Mouse (Mus musculus): ENCODE results near the gene Gkap1. TPM values are rescaled to one million over a fixed set of nuclear protein-coding genes. Genes with fewer than 3 reads are reported as not detected.

The Gkap1 gene
- polyA plus RNA-seq, 1 experiment from 2014 or later = 22.5 TPM

- DNase-seq (ENCODE audit: low spot score) = peak; percentile 83
- Histone ChIP-seq H3K27ac (ENCODE audit: low read length) (peak overlapping the region; percentile 69), H3K4me3 (ENCODE audit: low read depth, low read length) (peak overlapping the region; percentile 88), H3K27me3 (replicated peaks; ENCODE audit: insufficient read depth, low read length) (no peaks in the 10 kb centered on the region), H3K36me3 (ENCODE audit: insufficient read depth, low read length) (no peaks in the 10 kb centered on the region), H3K9me3 (ENCODE audit: low read length) (no peaks in the 10 kb centered on the region), H3K9ac (replicated peaks; ENCODE audit: low read depth) (peak overlapping the region; percentile 68), H3K4me1 (ENCODE audit: insufficient read depth, low read depth, low read length) (peaks cover 3% of the 10 kb centered on the region; the same call in 1 of the 2 replicates), H3K4me2 (replicated peaks; ENCODE audit: low read depth, low read length) (peak overlapping the region; percentile 91)
- ATAC-seq = peak; percentile 91
- TF ChIP-seq CTCF (IDR thresholded peaks at IDR 0.05) (no peak), EP300 (IDR thresholded peaks at IDR 0.05) (no peak)
- WGBS = under 1% methylated on average over 54 of the region's 84 CpGs
These were observed 1.1 kb downstream of the Gkap1 start for GRCm38 (mm10) chr13:58274259-58274991.

GRCm38 (mm10) chr13:58273411-58274258, 1.9 kb downstream of the Gkap1 start:
- Histone ChIP-seq H3K4me3 (ENCODE audit: low read depth, low read length) (peak overlapping the region; percentile 88), H3K27ac (ENCODE audit: low read length) (peak overlapping the region; percentile 69), H3K9me3 (ENCODE audit: low read length) (no peaks in the 10 kb centered on the region), H3K4me1 (ENCODE audit: insufficient read depth, low read depth, low read length) (peaks cover 3% of the 10 kb centered on the region; the same call in 1 of the 2 replicates), H3K36me3 (ENCODE audit: insufficient read depth, low read length) (no peaks in the 10 kb centered on the region), H3K27me3 (replicated peaks; ENCODE audit: insufficient read depth, low read length) (no peaks in the 10 kb centered on the region), H3K4me2 (replicated peaks; ENCODE audit: low read depth, low read length) (peak overlapping the region; percentile 91), H3K9ac (replicated peaks; ENCODE audit: low read depth) (peak overlapping the region; percentile 68)
- no peak for TF ChIP-seq EP300 (IDR thresholded peaks at IDR 0.05)
- TF ChIP-seq CTCF (IDR thresholded peaks at IDR 0.05) = no peak
- WGBS = under 1% methylated on average over 47 of the region's 115 CpGs
- DNase-seq (ENCODE audit: low spot score) (peak; percentile 74), ATAC-seq (peak; percentile 76)

DNA sequence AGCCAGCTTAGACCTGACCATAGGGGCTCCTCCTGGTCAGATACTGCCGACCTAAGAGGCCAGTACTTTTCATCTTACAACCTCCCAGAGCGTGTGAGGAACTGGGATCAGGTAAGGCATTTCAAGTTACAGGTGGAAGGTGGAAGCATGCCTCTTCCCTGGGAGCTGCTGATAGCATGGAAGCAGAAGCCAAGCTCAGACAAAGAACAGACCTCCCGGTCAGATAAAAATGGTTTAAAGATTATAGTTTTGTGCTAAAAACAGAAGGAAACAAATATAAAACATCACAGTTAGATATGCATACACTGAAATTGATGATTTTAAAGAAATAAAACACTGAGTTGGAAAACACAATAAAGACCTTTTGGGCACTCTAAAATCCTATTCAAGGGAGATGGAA, 8.6 kb downstream of the Gkap1 start:
- H3K27me3 ChIP-seq (replicated peaks; ENCODE audit: insufficient read depth, low read length) = no peaks in the 10 kb centered on the region
- no peak overlapping the region for H3K9ac ChIP-seq (replicated peaks; ENCODE audit: low read depth)
- DNase-seq (ENCODE audit: low spot score) (no peak), ATAC-seq (no peak)
- H3K4me2 ChIP-seq (replicated peaks; ENCODE audit: low read depth, low read length) = no peak overlapping the region
- no peak overlapping the region for H3K4me3 ChIP-seq (ENCODE audit: low read depth, low read length)
- no peaks in the 10 kb centered on the region for H3K9me3 ChIP-seq (ENCODE audit: low read length)
- no peaks in the 10 kb centered on the region for H3K4me1 ChIP-seq (ENCODE audit: insufficient read depth, low read depth, low read length)
- 68% methylated on average over 3 of the region's 3 CpGs for WGBS
- H3K36me3 ChIP-seq (ENCODE audit: insufficient read depth, low read length) = no peaks in the 10 kb centered on the region
- H3K27ac ChIP-seq (ENCODE audit: low read length) = no peak overlapping the region
- TF ChIP-seq CTCF (IDR thresholded peaks at IDR 0.05) = no peak
- no peak for TF ChIP-seq EP300 (IDR thresholded peaks at IDR 0.05)

DNA sequence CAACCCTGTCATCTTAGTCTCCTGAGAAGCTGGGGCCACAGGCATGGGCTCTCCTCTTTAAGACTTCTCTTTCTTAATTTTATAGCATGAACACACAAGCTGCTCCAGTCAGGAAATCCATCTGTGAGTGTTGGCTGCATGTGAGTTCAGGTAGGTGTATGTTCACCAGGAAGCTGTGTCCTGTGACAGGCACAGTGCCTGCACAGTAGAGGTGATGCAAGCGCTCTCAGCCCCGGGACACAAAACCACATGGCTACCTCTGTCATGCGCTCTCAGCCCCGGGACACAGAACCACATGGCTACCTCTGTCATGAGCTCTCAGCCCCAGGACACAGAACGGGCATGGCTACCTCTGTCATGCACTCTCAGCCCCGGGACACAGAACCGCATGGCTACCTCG, 12.0 kb downstream of the Gkap1 start:
- DNase-seq (ENCODE audit: low spot score) = no peak

DNA sequence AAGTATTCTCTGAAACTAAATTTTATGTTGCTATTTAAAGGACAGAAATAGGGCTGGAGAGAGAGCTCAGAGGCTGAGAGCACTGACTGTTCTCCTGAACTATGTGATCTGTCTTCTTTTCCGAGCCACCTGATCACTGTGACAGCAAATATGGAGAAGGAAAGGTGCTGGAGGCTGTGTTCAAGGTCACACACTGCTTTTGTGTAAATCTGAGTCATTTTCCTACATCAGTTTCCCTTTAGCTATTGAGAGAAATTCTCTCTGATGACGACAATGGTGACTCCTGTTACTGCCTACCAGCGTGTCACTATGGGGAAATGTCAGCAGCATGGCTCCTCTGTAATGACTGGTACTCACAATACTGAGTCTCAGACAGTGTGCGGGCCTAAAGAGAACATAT, 13.8 kb downstream of the Gkap1 start:
- no peak overlapping the region for H3K4me2 ChIP-seq (replicated peaks; ENCODE audit: low read depth, low read length)
- TF ChIP-seq EP300 (IDR thresholded peaks at IDR 0.05) = no peak
- TF ChIP-seq CTCF (IDR thresholded peaks at IDR 0.05) = no peak
- WGBS = 76% methylated on average over 4 of the region's 4 CpGs
- H3K36me3 ChIP-seq (ENCODE audit: insufficient read depth, low read length) = 0 out of 2 replicates have a peak, but pooled peaks cover 5% of the 10 kb centered on the region
- H3K9ac ChIP-seq (replicated peaks; ENCODE audit: low read depth) = no peak overlapping the region
- H3K9me3 ChIP-seq (ENCODE audit: low read length) = no peaks in the 10 kb centered on the region
- no peaks in the 10 kb centered on the region for H3K27me3 ChIP-seq (replicated peaks; ENCODE audit: insufficient read depth, low read length)
- no peaks in the 10 kb centered on the region for H3K4me1 ChIP-seq (ENCODE audit: insufficient read depth, low read depth, low read length)
- DNase-seq (ENCODE audit: low spot score) (no peak), ATAC-seq (no peak)
- no peak overlapping the region for H3K27ac ChIP-seq (ENCODE audit: low read length)
- H3K4me3 ChIP-seq (ENCODE audit: low read depth, low read length) = no peak overlapping the region

More for the DNA sequence above, 12.0 kb downstream of the Gkap1 start:
- H3K27me3 ChIP-seq (replicated peaks; ENCODE audit: insufficient read depth, low read length) = no peaks in the 10 kb centered on the region
- H3K9me3 ChIP-seq (ENCODE audit: low read length) = no peaks in the 10 kb centered on the region
- no peak overlapping the region for H3K9ac ChIP-seq (replicated peaks; ENCODE audit: low read depth)
- ATAC-seq = no peak
- no peak overlapping the region for H3K4me3 ChIP-seq (ENCODE audit: low read depth, low read length)
- H3K27ac ChIP-seq (ENCODE audit: low read length) = no peak overlapping the region
- TF ChIP-seq EP300 (IDR thresholded peaks at IDR 0.05) = no peak
- TF ChIP-seq CTCF (IDR thresholded peaks at IDR 0.05) = no peak
- H3K4me2 ChIP-seq (replicated peaks; ENCODE audit: low read depth, low read length) = no peak overlapping the region
- WGBS = 80% methylated on average over 8 of the region's 8 CpGs
- 0 out of 2 replicates have a peak, but pooled peaks cover 5% of the 10 kb centered on the region for H3K36me3 ChIP-seq (ENCODE audit: insufficient read depth, low read length)
- no peaks in the 10 kb centered on the region for H3K4me1 ChIP-seq (ENCODE audit: insufficient read depth, low read depth, low read length)

DNA sequence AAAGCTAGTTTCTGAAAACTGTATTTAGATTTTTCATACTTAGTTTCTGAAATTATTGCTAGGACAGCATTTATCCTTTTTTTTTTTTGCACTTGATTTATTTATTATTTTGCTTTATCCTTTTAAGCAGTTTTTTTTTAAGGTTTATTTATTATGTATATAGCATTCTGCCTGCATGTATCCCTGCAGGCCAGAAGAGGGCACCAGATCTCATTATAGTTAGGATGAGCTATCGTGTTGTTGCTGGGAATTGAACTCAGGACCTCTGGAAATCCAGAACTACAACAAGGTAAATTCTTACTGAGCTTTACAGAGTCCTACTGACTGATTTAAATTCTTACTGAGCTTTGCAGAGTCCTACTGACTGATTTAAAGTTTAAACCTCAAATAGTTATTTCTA, 22.2 kb downstream of the Gkap1 start:
- ATAC-seq (no peak), DNase-seq (ENCODE audit: low spot score) (no peak)
- no peak overlapping the region for H3K9ac ChIP-seq (replicated peaks; ENCODE audit: low read depth)
- no peak overlapping the region for H3K4me3 ChIP-seq (ENCODE audit: low read depth, low read length)
- H3K27ac ChIP-seq (ENCODE audit: low read length) = no peak overlapping the region
- no peak for TF ChIP-seq EP300 (IDR thresholded peaks at IDR 0.05)
- TF ChIP-seq CTCF (IDR thresholded peaks at IDR 0.05) = peak; percentile 36
- no peaks in the 10 kb centered on the region for H3K4me1 ChIP-seq (ENCODE audit: insufficient read depth, low read depth, low read length)
- H3K36me3 ChIP-seq (ENCODE audit: insufficient read depth, low read length) = no peaks in the 10 kb centered on the region; the same call in 1 of the 2 replicates
- no peak overlapping the region for H3K4me2 ChIP-seq (replicated peaks; ENCODE audit: low read depth, low read length)
- H3K9me3 ChIP-seq (ENCODE audit: low read length) = no peaks in the 10 kb centered on the region
- 95% methylated on average over 1 of the region's 1 CpGs for WGBS
- no peaks in the 10 kb centered on the region for H3K27me3 ChIP-seq (replicated peaks; ENCODE audit: insufficient read depth, low read length)

All from lung, postnatal 0 days (tissue).